Mouse (Mus musculus): ENCODE results near the gene Mrps11. TPM values are rescaled to one million over a fixed set of nuclear protein-coding genes. Genes with fewer than 3 reads are reported as not detected.

Mrps11 gene
- 81.8 and 84.7 TPM in 2 replicates for polyA plus RNA-seq (2015; fragmentation: Nextera tagmentation; extraction: Ambion mirVana)

DNA sequence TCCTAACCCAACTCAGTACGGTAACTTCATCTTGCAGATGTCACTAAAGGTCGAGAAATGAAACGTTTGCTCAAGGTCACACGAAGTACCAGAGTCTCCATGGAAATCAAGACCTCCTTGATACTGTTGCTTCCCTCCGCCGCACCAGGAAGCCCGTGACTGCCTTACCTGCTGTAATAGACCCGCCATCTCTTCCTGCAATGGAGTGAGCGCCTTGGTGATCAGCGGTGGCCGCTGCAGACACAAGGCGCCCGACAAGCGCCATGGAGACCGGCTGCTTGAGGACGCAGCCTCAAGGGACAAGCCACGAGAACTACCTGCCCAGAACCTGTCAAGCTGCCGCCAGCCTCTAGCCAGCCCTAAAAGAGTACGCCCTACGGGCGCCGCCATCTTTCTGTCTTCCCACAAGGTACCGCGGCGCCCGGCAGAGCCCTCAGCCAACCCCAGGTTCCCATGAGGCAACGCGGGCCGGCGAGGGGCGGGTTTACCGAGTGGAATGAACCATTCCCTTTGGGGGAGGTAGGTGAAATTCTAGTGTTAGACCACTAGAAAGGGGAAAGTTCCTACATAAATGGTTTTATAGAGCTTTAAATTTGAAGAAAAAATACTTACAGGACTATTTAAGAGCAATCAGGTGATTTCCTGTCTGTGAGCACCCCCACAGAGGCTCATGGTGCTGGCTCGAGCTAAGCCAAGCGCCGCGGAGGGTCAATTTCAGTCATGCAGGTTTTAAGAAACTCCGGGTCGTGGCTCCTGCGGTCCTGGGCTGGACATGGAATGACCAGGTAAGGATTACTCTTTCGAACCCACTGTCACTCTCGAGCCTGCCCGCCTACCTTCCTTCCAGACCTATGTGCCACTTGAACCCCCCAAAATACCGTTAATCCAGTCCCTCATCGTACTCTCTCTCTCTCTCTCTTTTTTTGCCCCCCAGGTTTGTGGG, at the start of gene Mrps11, which contains the start of gene Mrpl46:
Gene Mrps11, plus strand, starts transcription at position 481 of the 943 bp plus-strand sequence.
Gene Mrpl46, minus strand, starts transcription at position 893 of the 943 bp plus-strand sequence.
- Histone ChIP-seq H3K27ac (no peak within 1 kb of the TSS), H3K36me3 (peaks cover 50% of the 10 kb centered on the region)
- under 1% methylated on average over 44 of the region's 44 CpGs for WGBS

DNA sequence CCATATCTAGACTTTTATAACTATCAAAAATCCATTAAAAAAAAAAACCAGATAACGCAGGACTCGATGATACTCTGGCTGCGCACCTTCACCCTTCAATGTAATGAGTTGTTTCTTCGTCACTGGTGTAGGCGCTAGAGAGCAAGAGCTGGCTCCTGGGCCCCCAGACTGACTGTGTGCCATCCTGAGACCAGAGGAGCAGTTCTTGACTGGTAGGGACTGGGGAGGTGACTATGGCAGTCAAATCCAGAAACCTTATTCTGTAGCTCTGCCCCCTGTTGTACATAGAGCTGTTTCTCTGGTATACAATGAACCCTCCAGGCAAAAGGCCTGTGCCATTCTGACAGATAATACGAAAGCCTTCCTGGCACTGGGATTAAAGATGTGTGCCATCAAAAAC, 45.7 kb upstream of the Mrps11 start:
- Histone ChIP-seq H3K4me1 (no peaks in the 10 kb centered on the region), H3K9ac (no peak overlapping the region), H3K4me2 (replicated peaks) (no peak overlapping the region), H3K27me3 (no peaks in the 10 kb centered on the region), H3K27ac (no peak overlapping the region), H3K36me3 (no peaks in the 10 kb centered on the region), H3K4me3 (no peak overlapping the region), H3K9me3 (no peaks in the 10 kb centered on the region)
- no peak for ATAC-seq (ENCODE audit: low FRiP score, low read depth)
- WGBS, result 89% methylated on average over 6 of the region's 6 CpGs

More for the DNA sequence above, at the start of gene Mrps11, which contains the start of gene Mrpl46:
- peak within 1 kb of the TSS; percentile 89 for H3K4me2 ChIP-seq (replicated peaks)
- no peaks in the 10 kb centered on the region for H3K27me3 ChIP-seq
- H3K9me3 ChIP-seq, result no peaks in the 10 kb centered on the region
- H3K4me3 ChIP-seq, result peak within 1 kb of the TSS; percentile 88
- H3K9ac ChIP-seq, result peak within 1 kb of the TSS; percentile 85
- H3K4me1 ChIP-seq, result peaks cover 16% of the 10 kb centered on the region
- peak; percentile 97 for ATAC-seq (ENCODE audit: low FRiP score, low read depth)

DNA sequence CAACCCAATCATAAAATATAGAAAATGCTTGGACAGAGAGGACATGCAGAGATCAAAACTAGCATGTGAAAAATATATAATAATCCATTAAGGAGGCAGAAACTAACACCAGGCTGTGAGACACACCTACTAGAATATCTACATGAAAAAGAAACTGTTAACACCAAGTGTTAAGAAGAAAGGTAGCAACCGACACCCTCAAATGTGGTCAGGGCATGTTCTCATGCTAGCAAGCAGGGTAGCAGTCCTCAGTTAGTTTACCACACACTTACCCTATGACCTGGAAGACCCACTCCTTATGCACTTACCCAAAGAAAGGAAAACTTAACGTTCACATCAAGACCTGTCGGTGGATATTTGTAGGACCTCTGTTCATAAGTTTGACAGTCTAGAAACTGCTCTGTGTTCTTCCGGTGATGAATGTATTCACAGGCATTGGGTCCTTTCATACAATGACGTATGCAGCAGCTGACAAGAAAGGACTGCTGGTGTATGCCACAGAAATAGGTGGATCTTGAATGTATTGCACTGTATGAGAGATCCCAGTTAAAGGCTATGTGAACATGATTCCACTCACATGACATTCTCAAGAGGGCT, 45.2 kb upstream of the Mrps11 start, which contains the start of gene Ntrk3:
Gene Ntrk3, minus strand, starts transcription at position 399 of the 597 bp plus-strand sequence.
- Histone ChIP-seq H3K27me3 (no peaks in the 10 kb centered on the region), H3K9me3 (no peaks in the 10 kb centered on the region), H3K4me3 (no peak within 1 kb of the TSS), H3K36me3 (no peaks in the 10 kb centered on the region), H3K27ac (no peak within 1 kb of the TSS), H3K9ac (no peak within 1 kb of the TSS), H3K4me1 (no peaks in the 10 kb centered on the region), H3K4me2 (replicated peaks) (no peak within 1 kb of the TSS)
- no peak for ATAC-seq (ENCODE audit: low FRiP score, low read depth)
- 84% methylated on average over 5 of the region's 5 CpGs for WGBS

DNA sequence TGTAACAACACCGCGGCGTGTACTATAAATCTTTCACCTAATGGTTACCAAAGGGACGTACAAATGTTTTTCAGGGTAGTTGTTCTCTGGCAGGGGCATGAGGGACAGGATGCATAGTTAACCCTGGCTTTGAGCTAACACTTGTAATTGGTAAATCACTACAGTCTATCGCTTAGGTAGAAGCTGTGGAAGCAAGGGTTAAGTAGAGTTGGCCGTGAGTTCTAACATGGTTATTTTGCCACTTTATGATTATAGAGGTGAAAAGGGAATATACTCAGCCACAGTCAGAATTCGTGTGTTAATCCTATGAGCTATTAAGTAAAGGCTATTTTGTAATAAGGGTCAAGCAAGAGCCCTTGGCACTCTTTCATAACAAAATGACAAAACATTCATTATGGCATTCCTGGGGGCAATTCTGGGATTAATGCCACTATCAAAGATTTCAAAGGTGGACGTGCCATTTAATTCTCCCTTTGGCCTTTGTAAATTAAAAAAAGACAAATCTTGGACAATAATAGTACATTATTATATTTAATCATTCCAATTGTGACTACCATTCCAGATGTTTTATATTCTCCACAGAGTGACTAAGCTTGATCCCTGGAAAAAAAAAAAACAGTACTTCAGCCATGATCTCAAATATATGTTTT, 43.4 kb upstream of the Mrps11 start:
- Histone ChIP-seq H3K9me3 (no peaks in the 10 kb centered on the region), H3K27ac (no peak overlapping the region), H3K36me3 (no peaks in the 10 kb centered on the region), H3K4me2 (replicated peaks) (no peak overlapping the region), H3K9ac (no peak overlapping the region), H3K4me3 (no peak overlapping the region), H3K4me1 (no peaks in the 10 kb centered on the region), H3K27me3 (no peaks in the 10 kb centered on the region)
- 71% methylated on average over 8 of the region's 8 CpGs for WGBS
- ATAC-seq (ENCODE audit: low FRiP score, low read depth), result no peak

GRCm38 (mm10) chr7:78743731-78744385, 39.1 kb upstream of the Mrps11 start:
- no peaks in the 10 kb centered on the region for H3K9me3 ChIP-seq
- no peak overlapping the region for H3K9ac ChIP-seq
- no peaks in the 10 kb centered on the region for H3K27me3 ChIP-seq
- H3K36me3 ChIP-seq, result no peaks in the 10 kb centered on the region
- no peak overlapping the region for H3K4me2 ChIP-seq (replicated peaks)
- no peak overlapping the region for H3K4me3 ChIP-seq
- 79% methylated on average over 5 of the region's 5 CpGs for WGBS
- H3K27ac ChIP-seq, result no peak overlapping the region
- ATAC-seq (ENCODE audit: low FRiP score, low read depth), result no peak
- no peaks in the 10 kb centered on the region for H3K4me1 ChIP-seq

DNA sequence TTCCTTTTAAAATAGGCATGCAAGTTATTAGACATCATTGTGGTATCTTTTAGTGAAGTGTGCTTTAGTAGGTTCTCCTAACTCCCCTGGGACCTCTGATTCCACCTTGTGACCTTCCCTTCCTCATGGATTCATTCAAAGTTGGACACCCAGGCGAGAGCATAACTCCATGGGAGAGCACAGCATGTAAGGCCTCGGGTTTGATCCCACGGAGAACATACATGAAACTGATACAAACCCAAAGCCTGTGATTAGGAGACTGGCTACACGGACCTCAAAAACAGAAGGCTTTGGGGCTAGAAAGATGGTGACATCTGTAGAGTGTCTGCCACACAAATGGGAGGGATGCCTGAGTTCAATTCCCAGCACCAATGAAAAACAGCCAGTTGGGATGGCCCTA, 30.0 kb upstream of the Mrps11 start:
- H3K4me1 ChIP-seq, result no peaks in the 10 kb centered on the region
- H3K36me3 ChIP-seq, result no peaks in the 10 kb centered on the region
- no peak overlapping the region for H3K27ac ChIP-seq
- no peaks in the 10 kb centered on the region for H3K9me3 ChIP-seq
- no peak overlapping the region for H3K4me2 ChIP-seq (replicated peaks)
- H3K27me3 ChIP-seq, result no peaks in the 10 kb centered on the region
- no peak for ATAC-seq (ENCODE audit: low FRiP score, low read depth)
- no peak overlapping the region for H3K4me3 ChIP-seq
- 86% methylated on average over 4 of the region's 4 CpGs for WGBS
- no peak overlapping the region for H3K9ac ChIP-seq

DNA sequence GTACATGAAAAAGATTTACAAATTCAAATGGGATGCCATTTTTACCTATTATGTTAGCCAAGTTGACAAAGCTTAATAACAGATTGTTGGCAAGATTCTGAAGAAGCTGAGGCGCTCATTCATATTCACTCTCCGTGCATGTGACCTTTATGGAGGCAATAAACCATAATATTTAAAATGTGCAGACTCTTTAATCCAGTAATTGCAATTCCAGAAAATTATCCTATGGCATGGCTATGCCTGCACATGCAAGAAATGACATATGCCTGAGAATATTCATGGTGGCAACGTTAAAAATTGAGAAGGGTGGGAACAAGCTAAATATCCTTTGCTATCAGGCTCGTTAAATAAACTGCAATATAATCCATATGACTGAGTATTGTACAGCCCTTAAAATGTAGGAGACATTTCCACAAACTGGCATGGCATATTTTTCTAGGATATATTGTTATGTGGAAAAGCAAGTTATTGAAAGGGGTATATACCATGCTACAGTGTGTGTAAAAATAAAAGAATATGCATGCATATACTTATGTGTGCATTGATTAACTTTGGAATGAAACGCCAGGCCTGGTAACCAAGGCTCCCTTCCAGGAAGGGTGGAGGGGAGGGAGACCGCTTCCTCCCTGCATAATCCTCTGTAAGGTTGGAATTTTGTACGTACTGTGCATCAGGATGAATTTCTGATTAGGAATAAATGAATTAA, 29.0 kb upstream of the Mrps11 start:
- WGBS, result 76% methylated on average over 7 of the region's 7 CpGs
- Histone ChIP-seq H3K9ac (no peak overlapping the region), H3K4me3 (no peak overlapping the region), H3K27ac (no peak overlapping the region), H3K9me3 (no peaks in the 10 kb centered on the region), H3K27me3 (no peaks in the 10 kb centered on the region), H3K4me2 (replicated peaks) (no peak overlapping the region), H3K36me3 (no peaks in the 10 kb centered on the region), H3K4me1 (no peaks in the 10 kb centered on the region)
- ATAC-seq (ENCODE audit: low FRiP score, low read depth), result no peak

GRCm38 (mm10) chr7:78754458-78755000, 28.4 kb upstream of the Mrps11 start:
- 61% methylated on average over 8 of the region's 8 CpGs for WGBS
- H3K27ac ChIP-seq, result no peak overlapping the region
- no peaks in the 10 kb centered on the region for H3K9me3 ChIP-seq
- H3K27me3 ChIP-seq, result no peaks in the 10 kb centered on the region
- no peak overlapping the region for H3K4me3 ChIP-seq
- no peaks in the 10 kb centered on the region for H3K36me3 ChIP-seq
- H3K4me1 ChIP-seq, result no peaks in the 10 kb centered on the region
- no peak overlapping the region for H3K4me2 ChIP-seq (replicated peaks)
- no peak overlapping the region for H3K9ac ChIP-seq
- no peak for ATAC-seq (ENCODE audit: low FRiP score, low read depth)

DNA sequence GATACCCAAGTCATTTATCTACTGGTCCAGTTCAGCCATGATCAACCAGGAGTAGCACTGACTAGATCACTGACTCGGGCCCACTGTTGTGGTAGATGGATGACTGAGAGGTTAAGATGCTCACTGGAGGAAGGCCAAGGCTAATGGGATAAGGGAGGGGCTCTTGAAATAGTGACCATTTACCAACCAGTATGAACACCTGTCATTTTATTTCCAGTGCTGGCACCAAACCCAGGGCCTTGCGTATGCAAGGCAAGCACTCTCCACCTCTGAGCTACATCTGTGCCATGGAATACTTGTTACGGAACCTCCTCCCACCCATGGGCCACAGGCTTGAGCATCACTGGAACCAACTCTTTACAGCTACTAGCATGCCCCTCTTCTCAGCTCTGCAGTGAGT, 19.1 kb upstream of the Mrps11 start:
- Histone ChIP-seq H3K4me1 (no peaks in the 10 kb centered on the region), H3K9me3 (no peaks in the 10 kb centered on the region), H3K4me2 (replicated peaks) (no peak overlapping the region), H3K27me3 (peaks cover 18% of the 10 kb centered on the region; the same call in 1 of the 2 replicates), H3K36me3 (no peaks in the 10 kb centered on the region), H3K4me3 (no peak overlapping the region), H3K9ac (no peak overlapping the region), H3K27ac (no peak overlapping the region)
- WGBS, result 90% methylated on average over 3 of the region's 3 CpGs
- no peak for ATAC-seq (ENCODE audit: low FRiP score, low read depth)

DNA sequence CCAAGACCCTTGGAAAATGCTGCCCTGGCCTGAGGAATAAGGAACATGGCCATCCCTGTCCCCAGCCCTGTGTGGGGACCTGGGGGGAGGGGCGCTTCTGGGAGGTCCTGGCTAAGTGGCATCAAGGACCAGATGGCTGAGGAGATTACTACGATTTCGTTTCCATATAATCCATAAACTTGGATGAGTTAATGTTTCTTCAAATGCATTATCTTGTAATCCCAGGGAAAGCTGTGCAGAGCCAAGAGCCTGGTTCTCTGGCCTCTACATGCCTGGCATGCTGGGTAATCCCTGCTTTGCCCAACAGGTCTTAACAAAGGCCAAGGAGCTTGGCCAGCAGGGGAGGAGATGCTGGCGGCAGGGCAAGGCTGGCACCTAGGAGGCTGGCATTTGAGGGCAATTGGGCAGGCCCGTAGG, 17.7 kb upstream of the Mrps11 start:
- Histone ChIP-seq H3K4me1 (no peaks in the 10 kb centered on the region), H3K9ac (no peak overlapping the region), H3K4me2 (replicated peaks) (no peak overlapping the region), H3K36me3 (no peaks in the 10 kb centered on the region), H3K27me3 (peaks cover 18% of the 10 kb centered on the region; the same call in 1 of the 2 replicates), H3K4me3 (no peak overlapping the region), H3K9me3 (no peaks in the 10 kb centered on the region), H3K27ac (no peak overlapping the region)
- ATAC-seq (ENCODE audit: low FRiP score, low read depth), result no peak
- WGBS, result 72% methylated on average over 5 of the region's 5 CpGs

Data from limb, embryonic 13.5 days (tissue).